Mouse (Mus musculus) layer of hippocampus, adult 11-12 months (tissue): ENCODE measurements around the gene Gga3.
"Not testable (repeated sequence)": the region's sequence is repeated elsewhere in the genome, so short reads cannot be mapped to it uniquely, and the experiment has no call there.

ENCODE experiments used
- DNase-seq: peaks from one replicate; pipeline ENCODE4 v3.0.0; 2022; ENCODE audit warnings: low spot score

The Gga3 gene

GRCm38 (mm10) chr11:115603476-115604303 lies at the start of gene Gga3, which contains the start of gene Mrps7:
TSS of gene Gga3 (minus strand) at chr11:115604051.
TSS of gene Mrps7 (plus strand) at chr11:115603925.
- peak; percentile 89 for DNase-seq

GRCm38 (mm10) chr11:115653194-115653593 lies 49.3 kb upstream of the Gga3 start:
- no peak for DNase-seq

GRCm38 (mm10) chr11:115651680-115652079 lies 47.8 kb upstream of the Gga3 start:
- no peak for DNase-seq

GRCm38 (mm10) chr11:115649706-115650105 lies 45.9 kb upstream of the Gga3 start:
- peak; percentile 63 for DNase-seq

- peak; percentile 73 for DNase-seq
These were observed 43.6 kb upstream of the Gga3 start for GRCm38 (mm10) chr11:115647459-115647858.

- no peak for DNase-seq
These were observed 42.6 kb upstream of the Gga3 start for GRCm38 (mm10) chr11:115646439-115646838.

- not testable (repeated sequence) for DNase-seq
These were observed 41.6 kb upstream of the Gga3 start for GRCm38 (mm10) chr11:115645498-115645897.

- DNase-seq, result no peak
These were observed 40.5 kb upstream of the Gga3 start for GRCm38 (mm10) chr11:115644308-115644707.

GRCm38 (mm10) chr11:115643265-115643664 lies 39.4 kb upstream of the Gga3 start:
- DNase-seq, result no peak

- no peak for DNase-seq
These were observed 38.9 kb upstream of the Gga3 start for GRCm38 (mm10) chr11:115642705-115643104.

GRCm38 (mm10) chr11:115641664-115642036 lies 37.8 kb upstream of the Gga3 start:
- DNase-seq, result no peak

- DNase-seq, result no peak
These were observed 37.3 kb upstream of the Gga3 start for GRCm38 (mm10) chr11:115640978-115641663.

GRCm38 (mm10) chr11:115640311-115640828 lies 36.5 kb upstream of the Gga3 start:
- DNase-seq, result no peak

GRCm38 (mm10) chr11:115639540-115639939 lies 35.7 kb upstream of the Gga3 start:
- no peak for DNase-seq

- no peak for DNase-seq
These were observed 34.9 kb upstream of the Gga3 start for GRCm38 (mm10) chr11:115638498-115639409.

- DNase-seq, result no peak
These were observed 33.1 kb upstream of the Gga3 start for GRCm38 (mm10) chr11:115636960-115637359.

GRCm38 (mm10) chr11:115635484-115635883 lies 31.6 kb upstream of the Gga3 start:
- no peak for DNase-seq

GRCm38 (mm10) chr11:115635041-115635440 lies 31.2 kb upstream of the Gga3 start:
- no peak for DNase-seq

- no peak for DNase-seq
These were observed 30.3 kb upstream of the Gga3 start for GRCm38 (mm10) chr11:115634109-115634508.

- DNase-seq, result no peak
These were observed 29.0 kb upstream of the Gga3 start for GRCm38 (mm10) chr11:115632862-115633261.

- no peak for DNase-seq
These were observed 28.4 kb upstream of the Gga3 start for GRCm38 (mm10) chr11:115632247-115632646.

- no peak for DNase-seq
These were observed 27.6 kb upstream of the Gga3 start for GRCm38 (mm10) chr11:115631505-115631890.
